Mouse (Mus musculus): ENCODE data around the gene Epsti1.

GRCm38 (mm10) chr14:77889911-77890310, 14.1 kb upstream of the Epsti1 start:
- TF ChIP-seq GATA1 (IDR thresholded peaks at IDR 0.05; ENCODE audit: borderline replicate concordance, low read length) (no peak), FLI1 (IDR thresholded peaks at IDR 0.05; ENCODE audit: low read length) (no peak)
